Mouse (Mus musculus) CD4-positive, CD25-positive, alpha-beta regulatory T cell, adult 4 months (primary cell): Measurements from ENCODE around the gene Ppm1b. TPM values are rescaled to one million over a fixed set of nuclear protein-coding genes. Genes with fewer than 3 reads are reported as not detected.

ENCODE experiments used
- ATAC-seq: one replicate; pipeline ENCODE4 v1.8.0; 2017
- polyA plus RNA-seq, 2 experiments: library from polyadenylated mRNA; unstranded; fragments of 100-300 nt; shearing (Covaris generic); gene quantifications; one replicate each; pipeline ENCODE4 v1.2.1; 2017

The Ppm1b gene
- polyA plus RNA-seq, 2 experiments from 2014 or later: 13.9 to 27.5 TPM

DNA sequence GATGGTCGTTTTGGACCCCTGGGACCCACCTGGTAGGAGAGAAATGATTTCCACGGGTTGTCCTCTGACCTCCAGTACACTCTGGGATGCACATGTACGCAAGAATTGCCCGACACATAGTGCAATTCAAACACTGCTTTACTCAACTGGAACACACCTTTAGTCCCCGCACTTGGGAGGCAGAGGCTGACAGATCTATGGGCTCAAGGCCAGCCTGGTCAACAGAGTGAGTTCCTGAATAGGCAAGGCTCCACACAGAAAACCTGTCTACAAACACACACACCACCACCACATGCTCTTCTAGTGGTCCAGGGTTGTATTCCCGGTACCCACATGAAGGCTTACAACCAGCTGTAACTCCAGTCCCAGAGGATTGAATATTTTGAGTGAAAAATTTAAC lies 68.6 kb downstream of the Ppm1b start:
- no peak for ATAC-seq

- no peak for ATAC-seq
Observed at GRCm38 (mm10) chr17:85026436-85026835, 69.9 kb downstream of the Ppm1b start.

DNA sequence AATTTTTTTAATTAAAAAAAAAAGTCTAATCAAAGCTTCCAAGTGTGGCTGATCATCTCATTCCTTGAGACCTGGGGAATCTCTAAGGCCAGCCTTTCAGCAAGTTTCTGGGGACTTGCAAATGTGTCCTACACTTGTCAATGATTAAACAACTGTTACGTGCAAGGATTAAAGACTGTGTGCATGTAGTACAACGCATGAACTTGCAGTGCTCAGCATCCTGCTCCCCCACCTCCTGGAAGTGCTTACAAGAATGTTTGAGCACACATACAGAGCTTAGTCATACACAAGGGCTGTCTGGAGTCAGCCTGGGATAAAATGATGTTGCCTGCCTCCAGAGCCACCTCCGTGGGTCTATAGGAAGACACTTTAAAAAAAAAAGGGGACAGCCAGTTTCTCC lies 70.7 kb downstream of the Ppm1b start:
- no peak for ATAC-seq

DNA sequence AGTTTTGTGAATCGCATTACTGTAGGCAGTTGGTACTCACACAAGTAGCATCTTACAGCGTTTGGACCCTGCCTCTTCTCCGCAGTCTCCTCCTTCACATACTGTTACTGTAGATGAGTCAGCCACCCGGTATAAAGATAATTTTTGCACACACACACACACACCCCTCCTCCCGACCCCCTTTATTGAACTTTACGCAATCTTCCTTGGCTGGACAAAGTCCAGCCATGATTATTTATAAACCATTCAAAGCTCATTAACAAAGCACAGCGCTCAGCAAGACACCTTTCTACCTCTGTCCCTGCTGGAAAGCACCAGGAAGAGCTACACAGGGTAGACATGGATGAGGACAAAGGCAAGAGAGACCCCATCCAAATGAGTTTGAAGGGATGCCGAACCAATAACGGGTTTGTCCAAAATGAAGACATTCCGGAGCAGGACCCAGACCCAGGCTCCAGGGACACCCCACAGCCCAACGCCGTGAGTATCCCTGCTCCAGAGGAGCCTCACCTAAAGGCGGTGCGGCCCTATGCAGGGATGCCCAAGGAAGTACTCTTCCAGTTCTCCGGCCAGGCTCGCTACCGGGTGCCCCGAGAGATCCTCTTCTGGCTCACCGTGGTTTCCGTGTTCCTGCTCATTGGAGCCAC lies 71.7 kb downstream of the Ppm1b start, which contains the start of gene Slc3a1:
Gene Slc3a1 (plus strand): TSS at position 284 of the 647 bp plus-strand sequence.
- ATAC-seq: no peak

DNA sequence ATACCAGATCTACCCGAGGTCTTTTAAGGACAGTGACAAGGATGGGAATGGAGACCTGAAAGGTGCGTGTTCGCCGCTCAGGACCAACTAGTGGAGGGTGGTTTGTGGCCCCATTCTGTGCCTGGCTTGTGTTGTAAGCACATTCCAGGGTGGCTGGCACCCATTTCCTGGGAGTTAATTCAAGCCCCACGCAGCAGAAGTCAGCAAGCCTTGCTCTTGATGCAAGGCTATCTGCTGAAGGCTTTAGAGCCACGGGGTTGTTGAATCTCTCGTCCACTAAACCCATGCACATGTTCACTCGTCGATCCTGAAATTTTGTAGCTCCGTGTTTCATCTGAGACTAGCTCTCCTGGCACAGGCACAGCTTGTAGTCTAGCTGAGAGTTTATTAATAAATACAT lies 72.3 kb downstream of the Ppm1b start:
- no peak for ATAC-seq

- ATAC-seq: no peak
Observed at GRCm38 (mm10) chr17:85030651-85031050, 74.1 kb downstream of the Ppm1b start.

- no peak for ATAC-seq
Observed at GRCm38 (mm10) chr17:85033087-85033486, 76.5 kb downstream of the Ppm1b start.

GRCm38 (mm10) chr17:85034068-85034467 lies 77.5 kb downstream of the Ppm1b start:
- no peak for ATAC-seq

DNA sequence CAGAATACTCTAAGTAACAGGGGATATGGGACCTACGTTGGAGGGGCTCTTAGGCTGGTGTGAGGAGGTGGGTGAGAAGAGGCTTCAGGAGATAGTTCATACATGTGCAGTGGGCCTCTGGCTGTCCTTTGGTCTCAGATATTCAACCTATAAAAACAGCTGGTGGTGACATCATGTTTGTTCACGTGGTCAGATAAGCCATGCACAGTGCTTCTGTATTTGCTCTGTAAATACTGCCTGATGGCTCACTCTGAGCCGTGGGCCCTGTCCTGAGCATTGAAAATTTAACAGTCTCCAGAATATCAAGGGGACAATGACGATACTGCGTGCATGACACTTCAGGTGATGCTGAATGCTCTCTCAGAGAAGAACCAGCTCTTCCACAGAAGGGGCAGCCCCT lies 81.3 kb downstream of the Ppm1b start:
- ATAC-seq: no peak

- no peak for ATAC-seq
Observed at GRCm38 (mm10) chr17:85038311-85038710, 81.8 kb downstream of the Ppm1b start.

GRCm38 (mm10) chr17:85038761-85039160 lies 82.2 kb downstream of the Ppm1b start:
- ATAC-seq: no peak

DNA sequence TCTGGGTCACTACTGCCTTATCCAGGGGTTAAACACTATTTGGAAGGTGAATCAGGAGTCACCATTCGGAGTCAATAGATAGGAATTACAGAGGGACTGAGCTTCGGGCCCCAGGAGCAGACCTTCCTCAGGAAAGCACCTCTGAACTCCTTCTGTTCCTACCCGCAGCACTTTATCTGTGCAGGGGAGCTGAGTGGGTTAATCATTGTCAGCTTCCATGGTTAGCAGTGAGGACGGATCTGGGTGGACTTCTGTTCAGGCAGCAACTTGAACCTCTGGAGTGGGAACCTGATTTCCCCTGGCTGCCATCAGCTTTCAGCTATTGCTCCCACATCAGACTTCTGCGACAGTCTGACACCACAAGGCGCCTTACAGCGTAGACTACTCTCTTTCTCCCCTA lies 84.4 kb downstream of the Ppm1b start:
- no peak for ATAC-seq

GRCm38 (mm10) chr17:85042419-85042818 lies 85.9 kb downstream of the Ppm1b start:
- ATAC-seq: no peak

DNA sequence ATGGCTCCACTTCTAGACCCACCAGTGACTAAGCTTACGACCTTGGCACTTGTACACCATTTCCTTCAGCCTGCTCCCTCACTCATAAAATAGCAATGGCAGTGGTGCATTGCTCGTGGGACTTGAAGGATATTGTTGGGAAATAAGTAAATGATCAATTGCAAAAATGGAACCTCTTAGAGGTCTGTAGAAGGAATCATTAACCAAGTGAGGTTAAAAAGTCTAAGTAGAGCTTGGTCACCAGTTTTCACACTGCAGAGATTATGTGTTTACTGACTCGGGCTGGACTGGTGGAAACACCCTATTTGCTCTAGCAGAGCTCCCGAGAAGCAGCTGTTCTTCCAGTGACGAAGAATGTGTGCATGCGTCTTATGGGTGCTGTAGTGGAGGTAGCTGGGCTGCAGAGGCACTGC lies 86.9 kb downstream of the Ppm1b start:
- ATAC-seq: no peak

GRCm38 (mm10) chr17:85044466-85044865 lies 87.9 kb downstream of the Ppm1b start:
- ATAC-seq: no peak

DNA sequence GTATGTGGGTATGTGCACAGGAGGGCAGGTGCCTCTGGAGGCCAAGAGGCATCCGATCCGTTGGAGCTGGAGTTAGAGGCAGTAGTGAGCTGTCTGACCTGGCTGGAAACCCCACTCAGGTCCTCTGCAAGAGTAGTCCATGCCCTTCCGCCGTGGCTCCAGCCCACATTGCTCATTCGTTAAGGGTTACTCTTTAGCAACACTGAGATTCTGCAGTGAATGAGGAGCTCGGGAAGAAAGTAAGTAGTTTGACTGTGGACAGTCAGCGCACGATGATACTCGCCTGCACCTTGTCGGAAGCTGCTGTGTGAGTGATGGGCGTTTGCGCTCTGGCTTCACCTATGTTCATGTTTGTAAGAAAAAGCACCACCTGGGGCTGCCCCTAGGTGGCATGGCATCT lies 88.6 kb downstream of the Ppm1b start:
- ATAC-seq: no peak

DNA sequence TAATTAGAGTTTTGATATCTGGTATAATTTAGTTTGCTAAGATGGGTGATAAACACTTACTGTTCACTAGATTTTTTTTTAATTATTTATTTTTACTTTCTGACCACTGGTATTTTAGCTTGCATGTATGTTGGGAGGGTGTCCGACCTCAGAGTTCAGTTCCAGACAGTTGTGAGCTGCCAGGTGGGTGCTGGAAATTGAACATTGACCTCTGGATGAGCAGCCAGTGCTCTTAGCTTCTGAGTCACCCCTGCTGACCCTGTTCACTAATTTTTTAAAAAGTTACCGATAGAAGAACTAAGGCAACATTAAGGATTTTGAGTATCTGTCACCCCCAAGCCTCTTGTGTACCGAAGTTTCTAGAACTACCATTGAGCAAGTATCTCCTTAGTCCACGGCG lies 91.8 kb downstream of the Ppm1b start:
- no peak for ATAC-seq

DNA sequence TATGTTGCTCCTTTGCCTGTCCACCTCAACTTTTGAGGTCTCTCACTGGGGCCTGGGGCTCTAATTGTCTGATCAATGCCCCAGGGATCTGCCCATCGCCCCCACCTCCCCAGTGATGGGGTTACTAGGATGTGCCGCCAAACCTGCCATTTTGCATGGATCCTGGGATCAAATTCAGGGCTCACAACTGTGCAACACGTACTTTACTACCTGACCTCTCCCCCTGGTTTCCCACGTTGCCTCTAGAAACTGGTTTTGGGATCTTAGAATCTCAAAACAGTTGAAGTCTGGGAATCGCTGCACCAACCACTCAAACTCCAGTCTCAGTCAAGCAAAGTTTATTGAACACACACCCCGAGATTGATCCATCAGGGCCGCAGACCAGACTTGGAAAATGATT lies 101.7 kb downstream of the Ppm1b start:
- ATAC-seq: no peak

- ATAC-seq: no peak
Observed at GRCm38 (mm10) chr17:85059136-85059535, 102.6 kb downstream of the Ppm1b start.

DNA sequence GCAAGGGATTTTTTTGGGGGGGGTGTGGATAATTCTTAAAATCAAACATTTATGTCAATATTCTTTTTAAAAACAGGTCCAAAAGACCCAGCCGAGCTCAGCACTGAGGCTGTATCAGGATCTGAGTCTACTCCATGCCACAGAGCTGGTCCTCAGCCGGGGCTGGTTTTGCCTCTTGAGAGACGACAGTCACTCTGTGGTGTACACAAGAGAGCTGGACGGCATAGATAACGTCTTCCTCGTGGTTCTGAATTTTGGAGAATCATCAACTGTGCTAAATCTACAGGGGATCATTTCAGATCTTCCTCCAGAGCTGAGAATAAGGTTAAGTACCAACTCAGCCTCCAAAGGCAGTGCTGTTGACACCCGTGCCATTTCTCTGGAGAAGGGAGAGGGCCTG lies 107.0 kb downstream of the Ppm1b start:
- ATAC-seq: no peak

GRCm38 (mm10) chr17:85067331-85067730 lies 110.8 kb downstream of the Ppm1b start:
- ATAC-seq: no peak

DNA sequence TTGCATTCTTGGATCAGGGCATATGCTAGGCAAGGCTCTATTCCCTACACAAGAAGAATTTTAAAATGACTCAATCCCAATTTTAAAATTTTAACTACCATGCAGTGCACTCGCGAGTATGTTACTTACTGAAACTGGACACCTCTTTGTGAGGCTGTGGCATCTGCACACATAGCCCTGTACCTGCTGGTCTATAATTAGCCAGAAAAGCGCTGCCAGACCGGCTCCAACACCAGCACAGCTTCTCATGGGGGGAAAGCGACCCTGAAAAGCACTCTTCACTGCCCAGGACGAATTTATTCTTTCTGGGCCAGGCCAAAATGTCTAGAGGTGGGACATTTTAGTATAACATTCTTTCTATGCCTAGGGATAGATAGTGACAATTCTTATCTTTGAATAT lies 114.1 kb downstream of the Ppm1b start:
- ATAC-seq: no peak

GRCm38 (mm10) chr17:85071088-85071775 lies 114.7 kb downstream of the Ppm1b start:
- ATAC-seq: no peak

GRCm38 (mm10) chr17:85072383-85072782 lies 115.8 kb downstream of the Ppm1b start:
- no peak for ATAC-seq

GRCm38 (mm10) chr17:85073214-85073613 lies 116.7 kb downstream of the Ppm1b start:
- no peak for ATAC-seq
